9 mouse cellular contexts compared by ENCODE assay signal in genomic region chr5:130384222-130384912, GRCm38 (mm10). TPM values are rescaled to one million over a fixed set of nuclear protein-coding genes. Genes with fewer than 3 reads are reported as not detected.
DNase-seq lines count a peak whose midpoint lies in the region; ATAC-seq and TF ChIP-seq lines count a peak whose summit lies in the region.
"Had no signal": no experiment of that assay in that cellular context is flagged by ENCODE, and none has a peak within 500 bp of the region (broad histone marks: within the 10 kb centered on the region; RNA-seq: fewer than 3 reads in every experiment).

TSS of gene A330070K13Rik (minus strand) at chr5:130384631.

- peaks cover 0 to 5% of the 10 kb centered on the region in 2 experiments; a peak in 1 of 4 replicates for H3K4me1 ChIP-seq in heart, embryonic 14.5 days (ENCODE audit: control insufficient read depth in 2 of 2, insufficient read depth in 2 of 2, low read length in 2 of 2)
- no peaks in the 10 kb centered on the region for H3K4me1 ChIP-seq in heart, adult 2 months (ENCODE audit: control insufficient read depth, insufficient read depth, low read length)
- H3K4me1 ChIP-seq in midbrain, embryonic 13.5 days (replicated peaks) = peaks cover 12% of the 10 kb centered on the region
- H3K4me1 ChIP-seq: megakaryocyte, embryonic 14.5 days had no signal

- TF ChIP-seq CTCF in heart, adult 2 months (IDR thresholded peaks at IDR 0.05) = no peak

- H3K4me2 ChIP-seq in heart, embryonic 14.5 days (ENCODE audit: low read length) = peak within 1 kb of the TSS; percentile 40
- H3K4me2 ChIP-seq in midbrain, embryonic 13.5 days (replicated peaks) = peak within 1 kb of the TSS; percentile 47

- no peak within 1 kb of the TSS for H3K27ac ChIP-seq in heart, embryonic 14.5 days (replicated peaks in 1 of 2; ENCODE audit: control insufficient read depth in 1 of 2, insufficient read depth in 1 of 2, low read depth in 2 of 2, low read length in 2 of 2)
- H3K27ac ChIP-seq in heart, adult 2 months = no peak within 1 kb of the TSS
- no peak within 1 kb of the TSS for H3K27ac ChIP-seq in midbrain, embryonic 13.5 days

- no peak for DNase-seq in heart, adult 2 months
- peak; percentile 53 to 65 for DNase-seq in cerebellum, postnatal 25 days
- no peak for DNase-seq in gastrocnemius, adult 8-10 months (ENCODE audit: low spot score in 2 of 2)
- DNase-seq in adrenal gland, adult 2 months = no peak

- H3K9me3 ChIP-seq in heart, embryonic 14.5 days (ENCODE audit: control insufficient read depth, low read length) = no peaks in the 10 kb centered on the region
- no peaks in the 10 kb centered on the region for H3K9me3 ChIP-seq in midbrain, embryonic 13.5 days

- H3K27me3 ChIP-seq in heart, embryonic 14.5 days (ENCODE audit: control insufficient read depth, insufficient read depth, low read length) = 0 out of 2 replicates have a peak, but pooled peaks cover 8% of the 10 kb centered on the region
- no peaks in the 10 kb centered on the region for H3K27me3 ChIP-seq in heart, adult 2 months (ENCODE audit: control insufficient read depth, insufficient read depth, low read length)
- H3K27me3 ChIP-seq in midbrain, embryonic 13.5 days = no peaks in the 10 kb centered on the region

- TF ChIP-seq EP300 in heart, adult 2 months (IDR thresholded peaks at IDR 0.05; ENCODE audit: insufficient read depth, low read depth, low read length) = no peak

- no peak for TF ChIP-seq POLR2A in heart, adult 2 months (IDR thresholded peaks at IDR 0.05; ENCODE audit: insufficient read depth, low read depth, low read length)

- WGBS in heart, embryonic 14.5 days = 10% methylated on average over 13 of the region's 13 CpGs
- 3% methylated on average over 13 of the region's 13 CpGs for WGBS in heart, adult 2 months
- 15% methylated on average over 13 of the region's 13 CpGs for WGBS in midbrain, embryonic 13.5 days

- intact Hi-C loops in heart, adult 2 months (cut with DNase I) = no loop called here

- H3K9ac ChIP-seq in heart, embryonic 14.5 days (ENCODE audit: low read length) = no peak within 1 kb of the TSS; the same call in 1 of the 2 replicates
- no peak within 1 kb of the TSS for H3K9ac ChIP-seq in heart, adult 2 months (ENCODE audit: low read depth, low read length)
- H3K9ac ChIP-seq in midbrain, embryonic 13.5 days (replicated peaks) = no peak within 1 kb of the TSS; the same call in 1 of the 2 replicates

- no peaks in the 10 kb centered on the region for H3K36me3 ChIP-seq in heart, embryonic 14.5 days (ENCODE audit: control insufficient read depth, insufficient read depth, low read length)
- no peaks in the 10 kb centered on the region for H3K36me3 ChIP-seq in heart, adult 2 months (ENCODE audit: control insufficient read depth, insufficient read depth, low read length)
- no peaks in the 10 kb centered on the region for H3K36me3 ChIP-seq in midbrain, embryonic 13.5 days

- no peaks in the 10 kb centered on the region for H3K79me2 ChIP-seq in heart, adult 2 months (replicated peaks; ENCODE audit: control insufficient read depth, insufficient read depth, low read length)

- ATAC-seq in heart, embryonic 14.5 days (ENCODE audit: insufficient number of reproducible peaks, insufficient read depth, low FRiP score, low read depth) = no peak
- ATAC-seq in frontal cortex, adult (ENCODE audit: low TSS enrichment) = peak; percentile 83
- no peak for ATAC-seq in midbrain, embryonic 13.5 days
- no peak for ATAC-seq in monocyte, adult 5-6 weeks (replicated peaks; ENCODE audit: insufficient number of reproducible peaks, low FRiP score, low TSS enrichment, poor library complexity, severe bottlenecking)

- H3K4me3 ChIP-seq in heart, embryonic 14.5 days (ENCODE audit: control insufficient read depth in 1 of 2, insufficient read depth in 1 of 2, low read depth in 1 of 2, low read length in 2 of 2) = no peak within 1 kb of the TSS
- no peak within 1 kb of the TSS for H3K4me3 ChIP-seq in heart, adult 2 months
- H3K4me3 ChIP-seq in midbrain, embryonic 13.5 days (replicated peaks) = peak within 1 kb of the TSS; percentile 22; the same call in 1 of the 2 replicates
- H3K4me3 ChIP-seq: megakaryocyte, embryonic 14.5 days had no signal

RNA-seq across cellular contexts. Expression of gene A330070K13Rik, which starts in this region (rescaled TPM):
- not detected in 2 replicates for polyA plus RNA-seq in heart, embryonic 14.5 days (2014; fragmentation: Nextera tagmentation; extraction: Ambion mirVana)
- total RNA-seq in heart, adult 2 months (2021) = not detected
- polyA plus RNA-seq in heart, adult 2 months (2012; rRNA removed) = not detected in 2 replicates
- polyA plus RNA-seq in midbrain, embryonic 13.5 days (2015; fragmentation: Nextera tagmentation; extraction: Ambion mirVana) = not detected in 2 replicates
- not detected for total RNA-seq in gastrocnemius, adult 8-10 months (2022)
- total RNA-seq in monocyte, adult 5-6 weeks (2017) = not detected in 3 replicates
- not detected for total RNA-seq in adrenal gland, adult 2 months (2021)
- not detected in 2 replicates for polyA plus RNA-seq in adrenal gland, adult 2 months (2012; rRNA removed)

Comparison
In these comparisons a context has a peak if more than half of its experiments do, and no peak if none do; other contexts are left out.
1. DNase-seq: peak in cerebellum, postnatal 25 days (2 of 2); none in heart, adult 2 months (0 of 2), gastrocnemius, adult 8-10 months (0 of 2) and adrenal gland, adult 2 months (single experiment).